Mouse (Mus musculus): Measurements from ENCODE around the gene Lnx2. TPM values are rescaled to one million over a fixed set of nuclear protein-coding genes. Genes with fewer than 3 reads are reported as not detected.

The Lnx2 gene
- total RNA-seq (2021): 1 to 10 TPM; 6.5 to 8.9 TPM
- long read RNA-seq, partial matches to known transcripts: 2 of 5 reads
- long read RNA-seq, other reads (novel, unspliced or antisense): 3 of 5 reads

GRCm38 (mm10) chr5:147076026-147076798 is at the start of gene Lnx2:
TSS of gene Lnx2 (minus strand) at chr5:147076586.
- DNase-seq (ENCODE audit: low spot score in 2 of 2): peak; percentile 98 to 99

- DNase-seq (ENCODE audit: low spot score in 2 of 2): no peak
Measured at GRCm38 (mm10) chr5:147125542-147126185, 49.3 kb upstream of the Lnx2 start.

- DNase-seq (ENCODE audit: low spot score in 2 of 2): no peak
Measured at GRCm38 (mm10) chr5:147124794-147125193, 48.4 kb upstream of the Lnx2 start.

DNA sequence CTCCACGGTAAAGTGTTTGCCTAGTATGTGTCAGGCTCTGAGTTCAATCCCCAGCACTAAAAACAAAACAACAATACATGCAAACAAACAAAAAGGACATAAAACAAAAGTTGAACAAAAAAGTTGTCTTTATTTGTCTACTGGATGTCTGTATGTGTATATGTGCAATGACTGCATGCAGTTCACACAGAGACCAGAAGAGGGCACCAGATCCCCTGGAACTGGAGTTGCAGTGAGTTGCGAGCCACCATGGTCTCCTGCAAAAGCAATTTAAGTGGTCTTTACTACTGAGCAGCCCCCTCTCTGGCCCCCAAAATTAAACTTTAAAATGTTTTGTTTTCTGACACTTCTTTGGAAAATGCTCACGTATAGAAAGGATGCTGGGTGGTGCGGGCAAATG is 44.8 kb upstream of the Lnx2 start:
- DNase-seq (ENCODE audit: low spot score in 2 of 2): no peak

DNA sequence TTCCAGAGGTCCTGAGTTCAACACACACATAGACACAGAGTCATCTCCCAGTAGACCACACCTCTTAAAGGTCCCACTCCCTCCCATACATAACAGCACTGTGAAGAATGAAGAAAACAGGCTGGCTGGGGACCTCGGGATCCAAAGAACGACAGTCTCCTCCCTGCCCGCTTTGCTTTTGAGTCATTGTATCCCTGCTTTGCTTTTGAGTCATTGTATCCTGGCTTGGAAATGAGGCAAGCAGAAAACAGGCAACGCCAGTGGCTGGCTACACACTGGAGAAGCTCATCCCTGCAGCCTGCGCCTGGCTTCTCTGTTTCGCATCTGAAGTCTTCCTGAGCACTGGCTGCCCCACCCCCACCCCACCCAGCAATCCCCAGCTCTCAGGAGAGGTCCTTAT is 40.6 kb upstream of the Lnx2 start:
- no peak for DNase-seq (ENCODE audit: low spot score in 2 of 2)

GRCm38 (mm10) chr5:147115631-147116030 is 39.2 kb upstream of the Lnx2 start:
- no peak for DNase-seq (ENCODE audit: low spot score in 2 of 2)

DNA sequence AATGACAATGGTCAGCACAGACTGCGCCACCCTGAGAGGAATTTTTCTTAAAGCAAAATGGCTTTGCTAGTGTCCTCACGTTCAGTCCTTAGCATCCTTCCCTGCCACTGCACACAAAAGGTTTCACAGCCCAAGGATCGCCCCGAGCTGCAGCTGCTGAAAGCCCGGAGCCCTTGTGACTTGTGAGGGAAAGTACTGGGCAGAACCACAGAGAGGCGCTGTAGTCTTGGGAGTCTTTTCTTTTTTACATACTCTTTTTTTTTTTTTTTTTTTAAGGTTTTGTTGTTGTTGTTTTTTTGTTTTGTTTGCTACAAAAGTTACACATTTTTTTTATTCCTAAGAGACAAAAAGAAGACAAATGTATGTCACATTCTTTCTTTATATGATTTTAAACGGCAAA is 38.4 kb upstream of the Lnx2 start:
- DNase-seq (ENCODE audit: low spot score in 2 of 2): peak in 1 of 2 experiments; percentile 24

DNA sequence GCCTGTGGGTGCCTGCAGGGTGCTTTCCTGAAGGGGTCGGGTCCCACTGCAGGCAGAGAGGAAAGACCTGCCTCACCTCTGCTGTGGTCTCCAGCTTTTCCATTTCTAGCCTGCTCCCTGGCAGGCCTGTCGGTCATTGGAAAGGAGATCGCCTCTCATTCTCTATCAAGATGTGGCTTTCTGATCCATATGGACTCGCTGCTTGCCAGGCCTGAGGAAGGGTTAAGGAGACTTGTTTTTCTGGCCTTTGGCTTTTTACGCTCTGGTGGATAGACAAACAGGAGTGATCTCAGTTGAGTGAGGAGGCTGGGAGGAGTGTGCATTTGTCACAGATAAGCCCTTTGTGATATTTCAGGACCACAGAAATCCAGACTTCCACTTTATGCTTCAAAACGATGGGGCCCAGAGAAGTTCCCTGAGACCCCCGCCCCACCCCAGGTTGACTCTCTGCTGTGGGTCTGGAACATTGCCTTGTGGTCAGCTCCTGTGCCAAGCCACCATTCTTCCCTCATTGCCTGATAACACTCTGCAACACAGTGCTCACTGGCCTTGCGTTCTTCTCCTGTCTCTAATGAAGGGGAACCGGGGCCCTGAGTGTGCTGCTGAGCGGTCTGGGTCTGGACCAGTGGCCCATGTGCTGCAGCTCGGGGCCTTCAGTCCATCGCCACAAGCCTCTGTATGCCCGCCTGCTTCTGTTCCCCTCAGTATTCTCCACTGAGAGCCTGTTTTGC is 32.6 kb upstream of the Lnx2 start:
- no peak for DNase-seq (ENCODE audit: low spot score in 2 of 2)

DNA sequence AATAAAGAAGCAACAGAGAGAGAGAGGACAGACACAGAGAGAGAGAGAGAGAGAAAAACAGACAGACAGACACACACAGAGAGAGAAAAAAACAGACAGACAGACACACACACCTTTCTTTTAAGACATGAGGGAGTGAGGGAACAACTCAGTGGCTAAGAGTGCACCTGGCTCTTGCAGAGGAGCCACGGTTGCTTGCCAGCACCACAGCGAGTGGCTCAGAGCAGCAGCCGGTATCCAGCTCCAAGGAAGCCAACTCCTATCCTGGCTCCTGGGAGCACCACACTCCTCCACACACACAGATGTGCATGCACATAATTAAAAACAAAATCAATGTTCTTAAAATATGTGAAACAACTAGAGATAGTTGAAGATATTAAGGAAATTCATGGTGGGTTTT is 30.9 kb upstream of the Lnx2 start:
- DNase-seq (ENCODE audit: low spot score in 2 of 2): no peak

GRCm38 (mm10) chr5:147102295-147102694 is 25.9 kb upstream of the Lnx2 start:
- DNase-seq (ENCODE audit: low spot score in 2 of 2): no peak

- DNase-seq (ENCODE audit: low spot score in 2 of 2): no peak
Measured at GRCm38 (mm10) chr5:147100180-147100579, 23.8 kb upstream of the Lnx2 start.

DNA sequence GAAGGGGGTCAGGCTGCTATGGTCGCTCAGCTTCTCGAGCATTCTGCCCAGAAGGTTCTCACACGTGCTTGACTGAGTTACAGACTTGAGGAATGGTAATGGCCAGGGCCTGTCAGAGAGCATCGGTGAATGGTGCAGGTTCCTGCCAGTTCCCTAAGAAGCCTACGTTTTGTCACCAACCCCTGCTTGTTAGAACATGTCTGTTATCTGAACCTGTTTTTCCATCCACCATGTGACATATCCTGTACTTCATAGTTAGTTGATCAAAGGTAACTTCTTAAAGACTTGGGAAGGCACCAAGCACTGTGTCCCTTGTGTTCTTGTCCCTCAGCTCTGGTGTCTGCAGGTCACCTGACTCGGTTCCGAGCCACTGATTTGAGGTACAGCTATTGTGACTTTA is 22.3 kb upstream of the Lnx2 start:
- DNase-seq (ENCODE audit: low spot score in 2 of 2): no peak

GRCm38 (mm10) chr5:147096586-147096985 is 20.2 kb upstream of the Lnx2 start:
- no peak for DNase-seq (ENCODE audit: low spot score in 2 of 2)

DNA sequence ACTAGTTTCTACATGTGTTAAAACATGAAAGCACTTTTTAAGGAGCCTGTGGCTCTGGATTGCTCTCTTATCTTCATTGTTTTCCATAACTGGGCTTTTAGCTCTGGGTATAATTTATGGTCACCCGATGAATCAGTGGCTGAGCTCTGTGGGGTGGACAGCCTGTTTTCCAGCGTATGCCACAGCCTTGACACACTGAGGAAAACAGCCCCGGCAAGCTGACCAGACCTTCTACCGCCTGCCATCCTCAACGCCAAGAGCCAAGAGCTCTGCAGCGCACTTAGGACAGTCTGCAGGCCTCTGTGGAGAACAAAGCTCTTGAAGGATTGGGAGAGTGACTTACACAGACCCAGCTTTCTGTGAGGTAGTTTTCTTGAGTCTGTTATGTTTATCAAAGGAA is 17.9 kb upstream of the Lnx2 start:
- no peak for DNase-seq (ENCODE audit: low spot score in 2 of 2)

DNA sequence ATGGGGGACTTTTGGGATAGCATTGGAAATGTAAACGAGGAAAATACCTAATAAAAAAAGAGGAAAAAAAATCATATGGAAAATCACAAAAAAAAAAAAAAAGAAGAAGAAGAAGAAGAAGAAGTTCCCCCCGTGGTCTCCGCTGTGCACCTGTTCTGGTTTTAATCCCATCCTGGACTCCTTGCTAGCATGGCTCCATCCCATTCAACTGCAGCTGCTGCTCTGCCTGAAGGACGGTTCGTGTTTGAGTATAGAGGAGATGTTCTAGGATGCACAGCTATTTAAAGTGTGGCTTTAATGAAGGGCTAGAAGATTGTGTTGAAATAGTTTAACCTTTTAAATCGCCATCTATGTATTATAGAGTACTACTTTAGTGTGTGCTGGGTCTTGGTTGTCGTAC is 16.1 kb upstream of the Lnx2 start:
- DNase-seq (ENCODE audit: low spot score in 2 of 2): no peak

DNA sequence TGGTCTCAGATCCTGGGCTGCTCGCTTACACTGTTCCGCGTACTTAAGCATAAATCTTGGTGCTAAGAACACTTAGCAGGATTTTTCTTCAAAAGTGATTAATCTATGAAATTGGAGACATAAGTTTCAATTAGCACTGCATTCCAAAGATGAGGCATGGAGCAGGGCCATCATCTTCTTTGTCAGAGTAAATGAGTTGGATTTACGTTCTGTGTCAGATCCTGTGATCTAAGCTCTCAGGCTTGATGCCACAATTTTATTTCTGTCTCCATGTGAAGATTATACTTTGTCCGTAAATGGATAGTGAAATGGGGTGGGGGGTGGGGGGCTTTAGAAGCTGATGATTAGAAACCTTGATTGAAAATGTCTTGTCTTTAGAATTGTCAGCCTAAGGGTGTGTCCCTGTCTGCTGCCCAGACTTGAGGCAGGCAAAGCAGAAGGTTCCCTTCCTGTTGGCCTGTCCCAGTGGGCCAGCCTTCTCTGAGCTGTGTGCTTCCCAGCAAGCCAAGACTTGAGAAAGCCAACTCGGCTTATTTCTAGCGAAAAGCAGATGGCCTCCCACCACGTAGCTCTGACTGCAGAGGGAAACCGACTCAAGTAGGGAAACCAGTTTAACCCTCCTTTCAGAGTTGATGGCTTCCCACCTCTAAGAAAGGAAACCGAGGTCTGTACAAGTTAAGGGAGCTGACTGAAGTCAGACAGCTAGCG is 14.0 kb upstream of the Lnx2 start:
- no peak for DNase-seq (ENCODE audit: low spot score in 2 of 2)

- no peak for DNase-seq (ENCODE audit: low spot score in 2 of 2)
Measured at GRCm38 (mm10) chr5:147089836-147090235, 13.4 kb upstream of the Lnx2 start.

DNA sequence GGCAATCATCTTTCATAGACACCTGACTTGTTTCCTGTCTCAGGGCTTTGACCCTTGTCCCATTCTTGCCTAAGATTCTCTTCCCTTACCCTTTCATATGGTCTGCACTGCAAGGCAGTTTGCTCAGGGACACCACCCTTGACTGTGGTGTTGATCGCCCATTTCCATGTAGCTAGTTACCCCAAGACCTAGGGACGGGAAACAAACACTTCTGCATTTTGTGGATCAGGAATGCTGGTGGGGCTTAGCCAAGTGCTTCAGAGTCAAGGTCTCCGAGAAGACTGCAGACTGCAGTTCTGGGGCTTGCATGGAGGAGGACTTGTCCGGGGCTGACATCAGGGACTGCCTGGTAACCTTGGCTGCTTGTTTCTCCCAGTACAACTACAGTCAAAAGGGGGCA is 10.4 kb upstream of the Lnx2 start:
- no peak for DNase-seq (ENCODE audit: low spot score in 2 of 2)

DNA sequence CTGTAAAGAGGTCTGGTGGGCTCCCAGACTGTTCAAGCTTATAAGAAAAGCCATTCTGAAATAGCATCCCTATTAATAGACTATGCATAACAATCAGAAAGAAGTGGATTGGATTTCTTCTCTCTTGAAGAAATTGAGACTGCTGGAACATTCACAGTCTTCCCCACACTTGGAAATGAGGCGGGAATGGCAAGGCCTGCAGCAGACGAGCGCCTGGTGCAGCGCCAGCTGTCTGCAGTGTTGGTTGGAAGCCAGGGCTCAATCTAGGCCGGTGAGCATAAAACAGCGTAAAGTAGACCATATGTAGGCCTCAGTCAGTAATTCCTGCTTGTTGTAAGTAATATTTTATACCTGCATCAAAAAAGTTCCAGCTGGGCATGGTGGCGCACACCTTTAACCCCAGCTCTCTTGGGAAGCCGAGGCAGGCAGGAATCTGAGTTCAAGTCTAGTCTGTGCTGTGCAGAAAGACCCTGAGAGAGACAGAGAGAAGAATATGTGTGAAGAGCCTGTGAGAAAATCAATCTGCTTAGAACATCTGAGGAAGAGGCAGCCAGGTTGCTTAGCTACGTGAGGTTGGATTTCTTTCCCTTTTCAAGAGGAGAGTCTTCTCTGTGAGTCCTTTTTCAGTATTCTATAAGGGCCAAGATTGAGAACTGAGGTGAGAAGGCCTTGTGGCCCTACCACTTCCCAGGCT is 9.0 kb upstream of the Lnx2 start:
- peak; percentile 41 to 62 for DNase-seq (ENCODE audit: low spot score in 2 of 2)

DNA sequence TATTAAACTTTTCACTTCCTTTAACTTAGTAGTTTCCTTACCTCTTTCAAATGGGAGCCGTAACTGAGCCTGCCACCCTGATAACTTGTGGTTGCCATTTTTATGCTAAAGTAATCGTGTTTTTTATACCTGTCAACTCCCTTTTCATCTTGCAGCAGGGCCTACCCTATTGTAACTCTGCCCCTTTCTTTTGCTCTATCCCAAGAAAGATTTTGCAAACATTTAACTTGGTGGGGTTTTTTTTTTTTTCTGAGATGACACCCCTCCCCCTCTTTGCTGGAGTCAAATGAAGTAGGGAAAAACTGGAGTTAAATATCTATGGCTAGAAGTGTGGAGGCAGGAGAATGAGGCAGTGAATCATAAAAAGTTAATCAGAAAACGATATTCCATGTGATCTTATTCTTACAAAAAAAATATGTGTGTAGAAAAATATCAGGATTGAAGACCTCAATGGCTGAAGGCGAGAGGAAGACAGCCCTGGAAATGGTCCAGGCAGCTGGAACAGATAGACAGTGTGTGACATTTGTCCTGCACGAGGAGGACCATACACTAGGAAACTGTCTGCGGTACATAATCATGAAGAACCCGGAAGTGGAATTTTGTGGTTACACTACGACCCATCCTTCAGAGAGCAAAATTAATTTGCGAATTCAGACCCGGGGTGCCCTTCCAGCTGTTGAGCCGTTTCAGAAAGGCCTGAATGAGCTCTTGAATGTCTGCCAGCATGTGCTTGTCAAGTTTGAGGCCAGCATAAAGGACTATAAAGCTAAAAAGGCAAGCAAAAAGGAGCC is 1.9 kb upstream of the Lnx2 start:
- no peak for DNase-seq (ENCODE audit: low spot score in 2 of 2)
